ENCODE assay signal across 12 mouse cellular contexts in the genomic region with DNA sequence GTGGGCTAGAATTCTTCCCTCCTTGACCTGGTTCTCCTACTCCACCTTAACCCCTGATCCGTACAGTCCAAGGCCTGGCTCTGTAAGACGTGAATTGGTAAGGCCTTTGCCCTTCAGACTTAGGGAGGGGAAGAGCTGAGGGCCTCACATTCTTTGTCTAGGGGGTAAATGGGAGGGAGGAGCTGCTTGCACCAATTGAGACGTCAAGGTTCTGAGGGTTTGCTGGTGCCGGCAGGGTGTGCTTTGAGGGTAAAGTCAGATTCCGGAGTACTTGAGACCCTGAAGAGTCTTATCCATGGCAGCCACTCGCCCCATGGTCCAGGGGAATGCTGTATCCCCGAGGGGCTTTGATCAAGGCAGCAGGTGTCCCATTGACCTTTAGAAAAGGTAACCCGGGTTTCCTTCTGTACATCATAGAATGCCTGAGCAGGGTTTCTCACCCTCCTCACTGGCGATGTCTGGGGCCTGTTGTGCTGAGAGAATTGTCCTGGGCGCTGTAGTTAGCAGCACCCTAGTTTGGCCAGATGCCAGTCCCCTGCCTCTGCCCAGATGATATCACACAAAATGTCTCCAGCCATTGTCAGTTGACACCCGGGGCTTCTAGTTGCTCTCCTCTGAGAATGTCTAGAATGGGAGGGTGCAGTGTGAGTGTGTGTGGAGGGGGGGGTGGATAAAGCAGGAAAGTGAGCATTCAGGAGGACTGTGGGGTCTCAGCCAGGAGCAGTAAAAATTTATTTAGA. TPM values are rescaled to one million over a fixed set of nuclear protein-coding genes. Genes with fewer than 3 reads are reported as not detected.
DNase-seq lines count a peak whose midpoint lies in the region; ATAC-seq and TF ChIP-seq lines count a peak whose summit lies in the region.
"Had no signal": no experiment of that assay in that cellular context is flagged by ENCODE, and none has a peak within 500 bp of the region (broad histone marks: within the 10 kb centered on the region; RNA-seq: fewer than 3 reads in every experiment).

No protein-coding gene starts in this region.

- H3K4me3 ChIP-seq in lung, embryonic 14.5 days (ENCODE audit: low read depth, low read length) = no peak overlapping the region
- no peak overlapping the region for H3K4me3 ChIP-seq in kidney, embryonic 15.5 days (replicated peaks)
- no peak overlapping the region for H3K4me3 ChIP-seq in stomach, embryonic 14.5 days (ENCODE audit: low read depth, low read length)
- H3K4me3 ChIP-seq: embryonic facial prominence, embryonic 13.5 days had no signal

- peaks cover 42% of the 10 kb centered on the region for H3K4me1 ChIP-seq in lung, embryonic 14.5 days (ENCODE audit: insufficient read depth)
- peaks cover 85% of the 10 kb centered on the region for H3K4me1 ChIP-seq in kidney, embryonic 15.5 days
- H3K4me1 ChIP-seq in stomach, embryonic 14.5 days (ENCODE audit: control insufficient read depth, insufficient read depth, low read length) = peaks cover 38% of the 10 kb centered on the region

- TF ChIP-seq CTCF in lung, embryonic 14.5 days (IDR thresholded peaks at IDR 0.05; ENCODE audit: low read depth) = no peak

- H3K27me3 ChIP-seq in lung, embryonic 14.5 days (ENCODE audit: insufficient read depth, low read length) = no peaks in the 10 kb centered on the region
- no peaks in the 10 kb centered on the region for H3K27me3 ChIP-seq in kidney, embryonic 15.5 days
- H3K27me3 ChIP-seq in stomach, embryonic 14.5 days (ENCODE audit: control insufficient read depth, insufficient read depth, low read length) = no peaks in the 10 kb centered on the region

- no peaks in the 10 kb centered on the region for H3K9me3 ChIP-seq in lung, embryonic 14.5 days (ENCODE audit: low read depth, low read length)
- H3K9me3 ChIP-seq in kidney, embryonic 15.5 days (replicated peaks) = no peaks in the 10 kb centered on the region
- H3K9me3 ChIP-seq in stomach, embryonic 14.5 days (ENCODE audit: control insufficient read depth, low read depth, low read length) = no peaks in the 10 kb centered on the region
- H3K9me3 ChIP-seq: embryonic facial prominence, embryonic 13.5 days had no signal

- H3K4me2 ChIP-seq in lung, embryonic 14.5 days = peak overlapping the region; percentile 22; the same call in 1 of the 2 replicates
- no peak overlapping the region for H3K4me2 ChIP-seq in kidney, embryonic 15.5 days
- no peak overlapping the region for H3K4me2 ChIP-seq in stomach, embryonic 14.5 days (replicated peaks; ENCODE audit: low read depth, low read length)
- H3K4me2 ChIP-seq: embryonic facial prominence, embryonic 13.5 days had no signal

- 37% methylated on average over 11 of the region's 11 CpGs for WGBS in lung, embryonic 14.5 days
- WGBS in kidney, embryonic 15.5 days = 45% methylated on average over 11 of the region's 11 CpGs
- WGBS in stomach, embryonic 14.5 days = 43% methylated on average over 11 of the region's 11 CpGs

- no peaks in the 10 kb centered on the region for H3K36me3 ChIP-seq in lung, embryonic 14.5 days (ENCODE audit: insufficient read depth)
- no peaks in the 10 kb centered on the region for H3K36me3 ChIP-seq in kidney, embryonic 15.5 days
- H3K36me3 ChIP-seq in stomach, embryonic 14.5 days (ENCODE audit: control insufficient read depth, insufficient read depth, low read length) = no peaks in the 10 kb centered on the region
- H3K36me3 ChIP-seq: embryonic facial prominence, embryonic 13.5 days had no signal

- H3K27ac ChIP-seq in lung, embryonic 14.5 days (ENCODE audit: low read depth) = peak overlapping the region; percentile 85
- peak overlapping the region; percentile 91 for H3K27ac ChIP-seq in kidney, embryonic 15.5 days
- peak overlapping the region; percentile 55; the same call in 1 of the 2 replicates for H3K27ac ChIP-seq in stomach, embryonic 14.5 days (ENCODE audit: low read length)
- H3K27ac ChIP-seq: embryonic facial prominence, embryonic 13.5 days had no signal

- no peak overlapping the region for H3K9ac ChIP-seq in lung, embryonic 14.5 days
- no peak overlapping the region for H3K9ac ChIP-seq in kidney, embryonic 15.5 days
- no peak overlapping the region for H3K9ac ChIP-seq in stomach, embryonic 14.5 days (replicated peaks; ENCODE audit: low read depth, low read length)
- H3K9ac ChIP-seq: embryonic facial prominence, embryonic 13.5 days had no signal

- peak; percentile 30; the same call in 1 of the 2 replicates for ATAC-seq in lung, embryonic 14.5 days (ENCODE audit: insufficient read depth)
- ATAC-seq in kidney, embryonic 15.5 days (replicated peaks; ENCODE audit: low FRiP score) = no peak
- no peak for ATAC-seq in stomach, embryonic 14.5 days (ENCODE audit: insufficient number of reproducible peaks, insufficient read depth, low FRiP score, low read depth)
- ATAC-seq: forebrain, embryonic 16.5 days had no signal

- peak; percentile 53 for DNase-seq in lung, embryonic 14.5 days
- DNase-seq in lung, postnatal 14 days = no peak
- peak; percentile 86 for DNase-seq in ZHBTc4 (ENCODE audit: low read depth, low spot score)
- no peak for DNase-seq in adrenal gland, postnatal 25 days
- DNase-seq in thymus, postnatal 10 days (ENCODE audit: low spot score in 2 of 2) = no peak
- DNase-seq: cerebellum, postnatal 25 days; right cerebral cortex, postnatal 25 days had no signal

RNA-seq across cellular contexts. Expression of a gene that starts 13.0 kb away (rescaled TPM):
- 28.8 and 31.9 TPM in 2 replicates for polyA plus RNA-seq in lung, embryonic 14.5 days (2014; fragmentation: Nextera tagmentation; extraction: Ambion mirVana)
- 39.1 and 41.0 TPM in 2 replicates for polyA plus RNA-seq in kidney, embryonic 15.5 days (2015; fragmentation: Nextera tagmentation; extraction: Ambion mirVana)
- 37.6 and 41.1 TPM in 2 replicates for polyA plus RNA-seq in stomach, embryonic 14.5 days (2014; fragmentation: Nextera tagmentation; extraction: Ambion mirVana)
- total RNA-seq in adrenal gland, postnatal 25 days (2021) = 8.4 and 11.8 TPM in 2 replicates

RNA-seq across cellular contexts. Expression of a gene that starts 21.4 kb away (rescaled TPM):
- 0.12 and 0.28 TPM in 2 replicates for polyA plus RNA-seq in lung, embryonic 14.5 days (2014; fragmentation: Nextera tagmentation; extraction: Ambion mirVana)
- 8.0 and 11.1 TPM in 2 replicates for polyA plus RNA-seq in kidney, embryonic 15.5 days (2015; fragmentation: Nextera tagmentation; extraction: Ambion mirVana)
- 3.1 and 5.9 TPM in 2 replicates for polyA plus RNA-seq in stomach, embryonic 14.5 days (2014; fragmentation: Nextera tagmentation; extraction: Ambion mirVana)
- total RNA-seq in adrenal gland, postnatal 25 days (2021) = 0.36 TPM in 1 of 2 replicates, not detected in the other
- total RNA-seq: monocyte, adult 5-6 weeks had no signal

RNA-seq across cellular contexts. Expression of a gene that starts 22.3 kb away (rescaled TPM):
- 31.5 and 35.0 TPM in 2 replicates for polyA plus RNA-seq in lung, embryonic 14.5 days (2014; fragmentation: Nextera tagmentation; extraction: Ambion mirVana)
- 37.3 and 39.8 TPM in 2 replicates for polyA plus RNA-seq in kidney, embryonic 15.5 days (2015; fragmentation: Nextera tagmentation; extraction: Ambion mirVana)
- 24.3 and 25.0 TPM in 2 replicates for polyA plus RNA-seq in stomach, embryonic 14.5 days (2014; fragmentation: Nextera tagmentation; extraction: Ambion mirVana)
- 20.7 and 27.4 TPM in 2 replicates for total RNA-seq in adrenal gland, postnatal 25 days (2021)

RNA-seq across cellular contexts. Expression of a gene that starts 23.4 kb away (rescaled TPM):
- polyA plus RNA-seq in lung, embryonic 14.5 days (2014; fragmentation: Nextera tagmentation; extraction: Ambion mirVana) = 21.0 and 23.0 TPM in 2 replicates
- polyA plus RNA-seq in kidney, embryonic 15.5 days (2015; fragmentation: Nextera tagmentation; extraction: Ambion mirVana) = 17.3 and 20.9 TPM in 2 replicates
- 14.3 and 15.3 TPM in 2 replicates for polyA plus RNA-seq in stomach, embryonic 14.5 days (2014; fragmentation: Nextera tagmentation; extraction: Ambion mirVana)
- 56.2 and 73.4 TPM in 2 replicates for total RNA-seq in adrenal gland, postnatal 25 days (2021)

Comparison
In these comparisons a context has a peak if more than half of its experiments do, and no peak if none do; other contexts are left out.
1. DNase-seq: peak in lung, embryonic 14.5 days (single experiment) and ZHBTc4 (single experiment); none in lung, postnatal 14 days (single experiment), adrenal gland, postnatal 25 days (single experiment) and thymus, postnatal 10 days (0 of 2).
2. Peak in every context shown above with its lines, with median percentiles within 50 percentile points of each other: H3K27ac ChIP-seq.